Mouse (Mus musculus) hindbrain, postnatal 0 days (tissue): ENCODE results near the gene Orc1. TPM values are rescaled to one million over a fixed set of nuclear protein-coding genes. Genes with fewer than 3 reads are reported as not detected.
A peak's percentile ranks its signal among the peaks of the same experiment; 100 is the strongest.

Experiments
- ATAC-seq: fragments of 200-750 bp; cut with Nextera tagmentation; 2 replicates; pipeline ENCODE4 v1.8.0; 2017; ENCODE audit warnings: mild to moderate bottlenecking, moderate TSS enrichment, moderate library complexity
- DNase-seq: peaks from one replicate; pipeline ENCODE4 v3.0.0-alpha.2; 2015; ENCODE audit warnings: low spot score
- H3K27ac ChIP-seq: fragments of 300-500 bp; sonication (generic); 2 replicates; pipeline ENCODE4 v1.5.1; 2014; ENCODE audit warnings: mild to moderate bottlenecking
- H3K27me3 ChIP-seq: fragments of 300-500 bp; sonication (generic); 2 replicates; pipeline ENCODE4 v1.6.1; 2014; ENCODE audit warnings: low read length, mixed read lengths; ENCODE audit not compliant: insufficient read depth
- H3K36me3 ChIP-seq: fragments of 300-500 bp; sonication (generic); 2 replicates; pipeline ENCODE4 v1.6.1; 2014; ENCODE audit warnings: low read length, mixed read lengths; ENCODE audit not compliant: insufficient read depth
- H3K4me1 ChIP-seq: fragments of 300-500 bp; sonication (generic); 2 replicates; pipeline ENCODE4 v1.6.1; 2014; ENCODE audit warnings: antibody characterized with exemption, low read length, mixed read lengths; ENCODE audit not compliant: insufficient read depth
- H3K4me2 ChIP-seq: fragments of 300-500 bp; sonication (generic); 2 replicates; pipeline ENCODE4 v1.6.1; 2014; ENCODE audit warnings: low read depth, mild to moderate bottlenecking, low read length, moderate library complexity, mixed read lengths
- H3K4me3 ChIP-seq: fragments of 300-500 bp; sonication (generic); 2 replicates; pipeline ENCODE4 v1.5.1; 2014; ENCODE audit warnings: low read length
- H3K9ac ChIP-seq: fragments of 300-500 bp; sonication (generic); replicated peaks from 2 replicates; pipeline ENCODE4 v1.6.1; 2014; ENCODE audit warnings: mild to moderate bottlenecking, low read length, moderate library complexity, mixed read lengths
- H3K9me3 ChIP-seq: fragments of 300-500 bp; sonication (generic); 2 replicates; pipeline ENCODE4 v1.6.1; 2016; ENCODE audit warnings: low read length, mixed read lengths
- CTCF ChIP-seq: IDR thresholded peaks from 2 replicates; pipeline ENCODE4 v1.5.1; 2016; ENCODE audit warnings: antibody characterized with exemption, control low read depth, low read depth
- whole genome bisulfite sequencing: fragments of 180-500 bp; shearing (Covaris S2); extraction: QIAGEN DNeasy Blood & Tissue Kit; methylation state at CpG from one replicate; pipeline ENCODE4 v1.1.7; 2014; 5-methylcytosine and 5-hydroxymethylcytosine counted together
- polyA plus RNA-seq: library from polyadenylated mRNA; unstranded; fragments of >200 nt; fragmentation: Nextera tagmentation; extraction: Ambion mirVana; gene quantifications from 2 replicates; pipeline ENCODE4 v1.2.1, GENCODE M21; 2015
- total RNA-seq: library from RNA; depleted of rRNA; stranded (reverse); fragments of >200 nt; gene quantifications from 2 replicates; pipeline ENCODE4 v1.2.3, GENCODE M21; 2014

Orc1 gene
- total and polyA plus RNA-seq, 2 experiments from 2014 or later = 1.8 to 2.7 TPM

DNA sequence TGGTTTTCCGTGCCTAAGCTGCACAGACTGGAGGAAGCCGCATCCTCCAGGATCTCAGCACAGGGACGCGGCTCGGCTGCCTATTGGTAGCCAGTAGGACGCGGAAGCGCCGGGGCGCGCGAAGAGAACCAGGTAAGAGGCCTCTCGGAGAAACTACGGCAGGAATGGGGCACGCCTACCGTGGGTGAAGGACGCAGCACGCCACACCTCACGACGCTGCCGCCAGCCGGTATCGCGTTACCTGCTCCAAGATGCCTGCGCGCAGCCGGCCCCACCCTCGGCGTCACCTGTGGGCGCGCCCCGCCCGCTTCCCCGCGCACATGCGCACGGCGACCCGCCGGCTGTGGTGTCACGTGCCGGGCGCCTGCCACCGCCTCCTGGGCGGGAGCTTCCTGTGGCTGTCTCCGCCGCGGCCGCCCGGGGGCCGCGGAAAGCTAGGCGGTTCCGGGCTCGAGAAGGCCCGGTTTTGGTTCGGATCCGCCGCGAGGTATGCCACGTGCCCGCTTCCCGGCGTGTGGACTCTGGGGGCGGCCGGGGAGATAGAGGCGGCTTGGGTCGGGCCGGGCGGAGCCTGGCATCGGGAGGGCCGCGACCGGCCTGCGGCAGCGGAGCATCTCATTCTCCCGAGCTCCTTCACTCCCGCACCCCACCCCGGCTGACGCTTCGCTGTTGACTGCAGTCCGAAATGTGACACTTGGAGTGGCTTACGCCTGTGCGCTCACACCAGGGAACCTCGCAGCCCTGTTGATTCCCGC lies 40.5 kb downstream of the Orc1 start, which contains the start of gene Cc2d1b:
Gene Cc2d1b (plus strand): TSS at position 354 of the 755 bp plus-strand sequence.
- H3K27ac ChIP-seq = peak within 1 kb of the TSS; percentile 94
- DNase-seq = peak; percentile 96
- H3K9ac ChIP-seq = peak within 1 kb of the TSS; percentile 82
- peak within 1 kb of the TSS; percentile 71 for H3K4me3 ChIP-seq
- H3K9me3 ChIP-seq = no peaks in the 10 kb centered on the region
- ATAC-seq = peak; percentile 94
- no peak for TF ChIP-seq CTCF
- H3K4me2 ChIP-seq = peak within 1 kb of the TSS; percentile 74
- H3K27me3 ChIP-seq = no peaks in the 10 kb centered on the region
- peaks cover 10% of the 10 kb centered on the region; the same call in 1 of the 2 replicates for H3K36me3 ChIP-seq
- peaks cover 12% of the 10 kb centered on the region; the same call in 1 of the 2 replicates for H3K4me1 ChIP-seq
- under 1% methylated on average over 81 of the region's 86 CpGs for WGBS

DNA sequence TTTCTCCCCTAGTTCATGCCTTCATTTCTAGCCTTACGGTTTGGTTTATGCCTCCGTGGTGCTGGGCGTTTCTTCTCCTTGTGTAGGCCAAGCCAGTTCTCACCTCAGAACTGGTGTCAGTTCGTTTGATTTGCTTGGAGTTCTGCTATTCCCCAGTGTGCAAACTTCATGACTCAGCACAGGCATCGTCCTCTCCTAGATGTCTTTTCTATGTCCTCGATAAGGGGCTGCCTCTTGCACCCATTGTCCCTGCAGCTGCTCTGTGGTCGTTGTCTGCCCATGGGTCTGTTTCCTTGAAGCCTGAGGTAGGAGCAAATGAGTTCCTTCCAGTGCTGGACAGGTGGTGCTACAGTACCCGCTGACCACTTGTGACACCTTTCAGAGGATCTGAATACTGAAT lies 41.3 kb downstream of the Orc1 start:
- H3K4me3 ChIP-seq = peak overlapping the region; percentile 71
- peak; percentile 4; the same call in 1 of the 2 replicates for TF ChIP-seq CTCF
- peaks cover 17% of the 10 kb centered on the region for H3K36me3 ChIP-seq
- ATAC-seq (peak; percentile 2; the same call in 1 of the 2 replicates), DNase-seq (peak; percentile 40)
- H3K27me3 ChIP-seq = no peaks in the 10 kb centered on the region
- peaks cover 12% of the 10 kb centered on the region; the same call in 1 of the 2 replicates for H3K4me1 ChIP-seq
- H3K27ac ChIP-seq = peak overlapping the region; percentile 94
- no peaks in the 10 kb centered on the region for H3K9me3 ChIP-seq
- peak overlapping the region; percentile 82 for H3K9ac ChIP-seq
- 17% methylated on average over 8 of the region's 8 CpGs for WGBS
- H3K4me2 ChIP-seq = peak overlapping the region; percentile 74

DNA sequence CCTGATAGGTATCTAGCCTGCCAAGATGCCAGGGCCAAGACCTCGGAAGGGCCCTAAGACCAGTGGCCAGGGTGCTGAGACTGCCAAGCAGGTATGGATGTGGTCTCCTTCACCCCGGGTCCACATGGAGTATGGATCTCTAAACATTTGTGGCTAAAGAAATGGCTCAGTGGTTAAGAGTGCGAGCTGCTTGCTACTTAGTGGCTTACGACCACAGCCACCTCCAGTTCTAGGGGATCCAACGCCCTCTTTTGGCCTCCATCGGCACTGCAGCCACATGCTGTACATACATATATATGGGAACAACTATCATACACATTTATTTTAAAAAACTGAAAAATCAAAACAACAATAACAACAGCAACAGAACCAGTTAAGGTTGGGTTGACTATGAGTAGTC lies 42.3 kb downstream of the Orc1 start:
- TF ChIP-seq CTCF = peak; percentile 37; the same call in 1 of the 2 replicates
- H3K27ac ChIP-seq = no peak overlapping the region
- peaks cover 12% of the 10 kb centered on the region; the same call in 1 of the 2 replicates for H3K4me1 ChIP-seq
- H3K36me3 ChIP-seq = peaks cover 26% of the 10 kb centered on the region
- no peak overlapping the region for H3K4me3 ChIP-seq
- no peak for DNase-seq
- no peak for ATAC-seq
- no peaks in the 10 kb centered on the region for H3K27me3 ChIP-seq
- no peaks in the 10 kb centered on the region for H3K9me3 ChIP-seq
- H3K9ac ChIP-seq = no peak overlapping the region
- WGBS = 94% methylated on average over 6 of the region's 6 CpGs
- no peak overlapping the region for H3K4me2 ChIP-seq

DNA sequence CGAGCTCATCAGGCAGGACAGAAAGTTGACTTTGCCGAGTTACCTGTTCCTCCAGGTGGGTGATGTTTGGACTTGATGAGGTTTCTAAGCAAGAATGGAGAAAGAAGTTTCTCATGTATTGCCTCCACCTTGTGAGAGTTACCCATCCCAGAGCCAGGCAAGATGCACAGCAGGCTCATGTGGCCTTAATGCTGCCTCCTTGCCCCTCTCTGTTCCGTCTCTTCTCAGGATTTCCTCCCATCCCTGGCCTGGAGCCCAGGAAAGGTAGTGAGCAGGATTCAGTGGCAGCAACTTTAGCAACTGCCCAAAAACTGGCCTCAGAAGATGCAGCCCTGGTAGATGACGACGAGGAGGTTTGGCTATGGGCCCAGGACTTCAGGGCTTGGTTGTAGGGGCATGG lies 47.8 kb downstream of the Orc1 start:
- Histone ChIP-seq H3K27me3 (no peaks in the 10 kb centered on the region), H3K4me2 (no peak overlapping the region), H3K4me3 (no peak overlapping the region), H3K9ac (no peak overlapping the region), H3K27ac (no peak overlapping the region), H3K4me1 (no peaks in the 10 kb centered on the region), H3K36me3 (peaks cover 42% of the 10 kb centered on the region), H3K9me3 (no peaks in the 10 kb centered on the region)
- no peak for ATAC-seq
- no peak for TF ChIP-seq CTCF
- no peak for DNase-seq
- WGBS = 76% methylated on average over 5 of the region's 5 CpGs

DNA sequence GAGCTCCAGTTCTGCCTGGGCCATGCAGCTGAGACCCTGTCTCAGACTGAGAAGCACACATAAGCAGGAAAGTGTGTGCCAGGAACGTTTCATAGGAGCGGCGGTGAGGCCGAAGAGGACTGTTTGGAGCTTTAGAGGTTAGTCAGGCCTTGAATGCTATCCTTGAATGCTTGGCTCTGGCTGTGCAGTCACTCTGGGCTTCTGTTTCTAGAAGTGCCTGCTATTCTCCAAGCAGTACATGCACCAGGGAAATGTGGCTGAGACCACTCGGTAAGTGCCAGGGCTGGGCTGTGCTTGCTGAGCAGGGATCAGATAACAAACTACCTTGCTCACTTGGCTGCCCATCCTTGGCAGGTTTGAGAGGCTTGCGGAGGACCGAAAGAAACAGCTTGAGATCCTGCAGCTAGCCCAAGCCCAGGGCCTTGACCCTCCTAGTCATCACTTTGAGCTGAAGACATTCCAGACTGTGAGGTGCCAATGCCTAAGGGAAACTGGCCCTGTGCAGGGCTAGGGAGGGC lies 50.2 kb downstream of the Orc1 start:
- H3K27ac ChIP-seq = no peak overlapping the region
- WGBS = 93% methylated on average over 7 of the region's 7 CpGs
- H3K4me2 ChIP-seq = no peak overlapping the region
- DNase-seq (no peak), ATAC-seq (no peak; the same call in 1 of the 2 replicates)
- no peaks in the 10 kb centered on the region for H3K9me3 ChIP-seq
- H3K4me1 ChIP-seq = no peaks in the 10 kb centered on the region
- H3K4me3 ChIP-seq = no peak overlapping the region
- no peaks in the 10 kb centered on the region for H3K27me3 ChIP-seq
- TF ChIP-seq CTCF = no peak
- no peak overlapping the region for H3K9ac ChIP-seq
- peaks cover 50% of the 10 kb centered on the region for H3K36me3 ChIP-seq

DNA sequence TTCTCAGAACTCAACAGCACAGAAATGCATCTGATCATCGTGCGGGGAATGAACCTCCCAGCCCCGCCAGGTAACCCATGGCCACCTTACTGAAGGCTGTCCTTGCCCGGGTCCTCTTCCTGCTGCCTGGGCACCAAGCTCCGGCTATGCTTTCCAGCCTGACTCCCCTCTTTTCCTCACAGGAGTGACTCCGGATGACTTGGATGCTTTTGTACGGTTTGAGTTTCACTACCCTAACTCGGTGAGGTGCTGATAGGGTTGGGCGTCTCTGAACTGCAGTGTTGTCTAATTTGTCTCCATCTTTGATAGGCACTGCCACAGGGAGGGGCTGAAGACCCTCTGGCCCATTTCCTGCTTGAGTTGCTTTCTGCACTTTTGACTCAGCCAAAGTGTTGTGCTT lies 50.9 kb downstream of the Orc1 start:
- no peak overlapping the region for H3K4me3 ChIP-seq
- no peak overlapping the region for H3K9ac ChIP-seq
- 97% methylated on average over 9 of the region's 9 CpGs for WGBS
- ATAC-seq (no peak), DNase-seq (no peak)
- H3K27ac ChIP-seq = no peak overlapping the region
- no peak overlapping the region for H3K4me2 ChIP-seq
- TF ChIP-seq CTCF = no peak
- H3K9me3 ChIP-seq = no peaks in the 10 kb centered on the region
- no peaks in the 10 kb centered on the region for H3K4me1 ChIP-seq
- H3K36me3 ChIP-seq = peaks cover 44% of the 10 kb centered on the region
- H3K27me3 ChIP-seq = no peaks in the 10 kb centered on the region

DNA sequence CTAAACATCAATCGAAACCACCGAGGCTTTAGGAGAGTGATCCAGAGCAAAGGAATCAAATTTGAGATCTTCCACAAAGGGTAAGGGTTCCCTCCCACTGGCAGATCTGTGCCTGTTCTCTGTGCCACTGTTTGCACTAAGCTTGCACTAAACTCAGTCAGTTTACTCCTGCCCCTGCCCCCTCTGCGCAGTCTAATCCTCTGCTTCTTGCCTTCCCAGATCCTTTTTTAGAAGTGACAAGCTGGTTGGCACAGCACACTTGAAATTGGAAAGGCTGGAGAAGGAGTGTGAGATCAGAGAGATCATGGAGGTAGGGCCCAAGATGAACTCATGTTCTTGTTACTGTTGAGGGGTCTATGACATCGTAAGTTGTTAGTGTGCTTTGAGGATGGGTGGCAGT lies 52.4 kb downstream of the Orc1 start:
- Histone ChIP-seq H3K9ac (no peak overlapping the region), H3K4me2 (no peak overlapping the region), H3K27me3 (no peaks in the 10 kb centered on the region), H3K4me3 (no peak overlapping the region), H3K27ac (no peak overlapping the region), H3K36me3 (peaks cover 29% of the 10 kb centered on the region), H3K9me3 (no peaks in the 10 kb centered on the region), H3K4me1 (no peaks in the 10 kb centered on the region)
- DNase-seq (no peak), ATAC-seq (no peak)
- 97% methylated on average over 4 of the region's 4 CpGs for WGBS
- TF ChIP-seq CTCF = no peak
